Mouse (Mus musculus) MEL (cell line): ENCODE measurements at regions not wholly inside any gene's neighbourhood (a gene's known extent, or its start where the extent isn't known, plus 50 kb on each side); places are given as distances from the start of the nearest gene placed in this dataset.
A peak's percentile ranks its signal among the peaks of the same experiment; 100 is the strongest.

Experiments
- DNase-seq: peaks from one replicate; pipeline ENCODE4 v3.0.0; 2011; ENCODE audit warnings: low read depth, low spot score
- H3K27ac ChIP-seq: 2 replicates; pipeline ENCODE4 v1.5.1; 2012; ENCODE audit warnings: low read depth, mild to moderate bottlenecking, control low read depth, low read length, moderate library complexity; ENCODE audit not compliant: control insufficient read depth
- H3K27me3 ChIP-seq, 2 experiments: fragments of 150-350 bp in 1 of 2; sonication (generic) in 1 of 2; 2 replicates each; pipeline ENCODE4 v1.6.1; 2012; ENCODE audit warnings: low read length in 2 of 2, mild to moderate bottlenecking in 2 of 2, improper control_type of control experiment in 1 of 2, moderate library complexity in 1 of 2; ENCODE audit not compliant: insufficient read depth in 2 of 2, control insufficient read depth in 1 of 2
- H3K36me3 ChIP-seq, 2 experiments: 2 replicates each; pipeline ENCODE4 v1.6.1; 2012 to 2014; ENCODE audit warnings: low read length in 2 of 2, improper control_type of control experiment in 1 of 2, inconsistent platforms in 1 of 2, mild to moderate bottlenecking in 1 of 2; ENCODE audit not compliant: insufficient read depth in 2 of 2, control insufficient read depth in 1 of 2
- H3K4me1 ChIP-seq, 2 experiments: fragments of 150-350 bp in 1 of 2; sonication (generic) in 1 of 2; 2 replicates each; pipeline ENCODE4 v1.6.1; 2012; ENCODE audit warnings: low read length in 2 of 2, improper control_type of control experiment in 1 of 2, mild to moderate bottlenecking in 1 of 2; ENCODE audit not compliant: insufficient read depth in 2 of 2, control insufficient read depth in 1 of 2
- H3K4me3 ChIP-seq, 2 experiments: fragments of 150-350 bp in 1 of 2; sonication (generic) in 1 of 2; 2 replicates each; pipeline ENCODE4 v1.5.1; 2012; ENCODE audit warnings: low read depth in 2 of 2, low read length in 2 of 2, mild to moderate bottlenecking in 2 of 2, moderate library complexity in 2 of 2, control low read depth in 1 of 2, improper control_type of control experiment in 1 of 2; ENCODE audit not compliant: control insufficient read depth in 1 of 2, insufficient read depth in 1 of 2
- H3K79me2 ChIP-seq: 2 replicates; pipeline ENCODE4 v1.6.1; 2012; ENCODE audit warnings: mild to moderate bottlenecking, low read length, moderate library complexity; ENCODE audit not compliant: control insufficient read depth, poor library complexity, insufficient read depth
- H3K9ac ChIP-seq: 2 replicates; pipeline ENCODE4 v1.6.1; 2012; ENCODE audit warnings: low read depth, mild to moderate bottlenecking, control low read depth, low read length, moderate library complexity; ENCODE audit not compliant: control insufficient read depth, poor library complexity, severe bottlenecking
- H3K9me3 ChIP-seq: fragments of 150-350 bp; sonication (generic); replicated peaks from 2 replicates; pipeline ENCODE4 v1.6.1; 2012; ENCODE audit warnings: mild to moderate bottlenecking, low read length, improper control_type of control experiment, moderate library complexity; ENCODE audit not compliant: insufficient read depth
- BHLHE40 ChIP-seq: IDR thresholded peaks from 2 replicates; pipeline ENCODE4 v1.6.1; 2012; ENCODE audit warnings: low read depth, mild to moderate bottlenecking, inconsistent platforms, low read length, improper control_type of control experiment, borderline replicate concordance
- CHD1 ChIP-seq: IDR thresholded peaks from 2 replicates; pipeline ENCODE4 v1.6.1; 2012; ENCODE audit warnings: low read depth, mild to moderate bottlenecking, inconsistent platforms, low read length, improper control_type of control experiment
- CTCF ChIP-seq, 3 experiments: IDR thresholded peaks in 2 of 3; conservative IDR thresholded peaks in 1 of 3; 2 replicates each; pipeline ENCODE4 v1.5.1; 2011 to 2012; ENCODE audit warnings: low read length in 3 of 3, low read depth in 2 of 3, mild to moderate bottlenecking in 2 of 3, improper control_type of control experiment in 1 of 3, inconsistent platforms in 1 of 3, mixed read lengths in 1 of 3, moderate library complexity in 1 of 3; ENCODE audit not compliant: control insufficient read depth in 1 of 3, insufficient read depth in 1 of 3, poor library complexity in 1 of 3, severe bottlenecking in 1 of 3
- E2F4 ChIP-seq: IDR thresholded peaks from 2 replicates; pipeline ENCODE4 v1.6.1; 2011; ENCODE audit warnings: low read depth, low read length, improper control_type of control experiment, borderline replicate concordance
- ELF1 ChIP-seq: IDR thresholded peaks from 2 replicates; pipeline ENCODE4 v1.6.1; 2014; ENCODE audit warnings: low read depth, mild to moderate bottlenecking, inconsistent platforms, low read length, improper control_type of control experiment, moderate library complexity
- EP300 ChIP-seq, 2 experiments: IDR thresholded peaks; 2 replicates each; pipeline ENCODE4 v1.6.1; 2011; ENCODE audit warnings: improper control_type of control experiment in 2 of 2, low read length in 2 of 2, low read depth in 1 of 2, mild to moderate bottlenecking in 1 of 2
- ETS1 ChIP-seq: IDR thresholded peaks from 2 replicates; pipeline ENCODE4 v1.6.1; 2012; ENCODE audit warnings: low read depth, mild to moderate bottlenecking, inconsistent platforms, low read length, improper control_type of control experiment, moderate library complexity
- GABPA ChIP-seq: IDR thresholded peaks from 2 replicates; pipeline ENCODE4 v1.6.1; 2012; ENCODE audit warnings: low read depth, mild to moderate bottlenecking, inconsistent platforms, low read length, improper control_type of control experiment, moderate library complexity
- GATA1 ChIP-seq: IDR thresholded peaks from 2 replicates; pipeline ENCODE4 v1.6.1; 2011; ENCODE audit warnings: low read depth, low read length, improper control_type of control experiment
- HCFC1 ChIP-seq: IDR thresholded peaks from 2 replicates; pipeline ENCODE4 v1.6.1; 2012; ENCODE audit warnings: low read depth, mild to moderate bottlenecking, inconsistent platforms, low read length, improper control_type of control experiment, moderate library complexity
- JUND ChIP-seq: IDR thresholded peaks from 2 replicates; pipeline ENCODE4 v1.6.1; 2011; ENCODE audit warnings: low read depth, mild to moderate bottlenecking, improper control_type of control experiment, low read length
- KAT2A ChIP-seq: conservative IDR thresholded peaks from 2 replicates; pipeline ENCODE4 v1.6.1; 2012; ENCODE audit warnings: low read depth, low read length, improper control_type of control experiment, inconsistent platforms
- MAFK ChIP-seq: IDR thresholded peaks from 2 replicates; pipeline ENCODE4 v1.6.1; 2011; ENCODE audit warnings: low read depth, mild to moderate bottlenecking, low read length, improper control_type of control experiment, borderline replicate concordance
- MAX ChIP-seq: IDR thresholded peaks from 2 replicates; pipeline ENCODE4 v1.6.1; 2011; ENCODE audit warnings: low read length, improper control_type of control experiment
- MAZ ChIP-seq: IDR thresholded peaks from 2 replicates; pipeline ENCODE4 v1.6.1; 2012; ENCODE audit warnings: low read depth, mild to moderate bottlenecking, inconsistent platforms, low read length, improper control_type of control experiment
- MEF2A ChIP-seq: IDR thresholded peaks from 2 replicates; pipeline ENCODE4 v1.6.1; 2014; ENCODE audit warnings: low read depth, mild to moderate bottlenecking, inconsistent platforms, low read length, improper control_type of control experiment; ENCODE audit not compliant: poor library complexity, insufficient replicate concordance, severe bottlenecking; ENCODE audit errors: extremely low read depth
- MXI1 ChIP-seq: IDR thresholded peaks from 2 replicates; pipeline ENCODE4 v1.6.1; 2011; ENCODE audit warnings: mild to moderate bottlenecking, low read depth, low read length, improper control_type of control experiment
- MYB ChIP-seq: IDR thresholded peaks from 2 replicates; pipeline ENCODE4 v1.6.1; 2011; ENCODE audit warnings: mild to moderate bottlenecking, low read depth, low read length, improper control_type of control experiment
- MYC ChIP-seq: IDR thresholded peaks from 2 replicates; pipeline ENCODE4 v1.6.1; 2011; ENCODE audit warnings: low read depth, mild to moderate bottlenecking, low read length, improper control_type of control experiment, moderate library complexity
- NELFE ChIP-seq: IDR thresholded peaks from 2 replicates; pipeline ENCODE4 v1.6.1; 2011; ENCODE audit warnings: low read depth, low read length, improper control_type of control experiment
- NRF1 ChIP-seq: IDR thresholded peaks from 2 replicates; pipeline ENCODE4 v1.6.1; 2014; ENCODE audit warnings: low read depth, mild to moderate bottlenecking, inconsistent platforms, low read length, improper control_type of control experiment, moderate library complexity; ENCODE audit not compliant: poor library complexity, insufficient read depth, severe bottlenecking
- POLR2A ChIP-seq, 2 experiments: IDR thresholded peaks; 2 replicates each; pipeline ENCODE4 v1.6.1; 2011 to 2012; ENCODE audit warnings: low read length in 2 of 2, mild to moderate bottlenecking in 2 of 2, control low read depth in 1 of 2, improper control_type of control experiment in 1 of 2, low read depth in 1 of 2, moderate library complexity in 1 of 2; ENCODE audit not compliant: control insufficient read depth in 1 of 2, insufficient read depth in 1 of 2, poor library complexity in 1 of 2
- POLR2AphosphoS5 ChIP-seq: IDR thresholded peaks from 2 replicates; pipeline ENCODE4 v1.6.1; 2012; ENCODE audit warnings: low read depth, borderline replicate concordance, mild to moderate bottlenecking, inconsistent platforms, low read length, moderate library complexity, mixed read lengths
- RAD21 ChIP-seq: IDR thresholded peaks from 2 replicates; pipeline ENCODE4 v1.6.1; 2011; ENCODE audit warnings: mild to moderate bottlenecking, low read depth, low read length, improper control_type of control experiment
- RCOR1 ChIP-seq: IDR thresholded peaks from 2 replicates; pipeline ENCODE4 v1.6.1; 2012; ENCODE audit warnings: low read depth, mild to moderate bottlenecking, inconsistent platforms, low read length, improper control_type of control experiment
- SIN3A ChIP-seq: IDR thresholded peaks from 2 replicates; pipeline ENCODE4 v1.6.1; 2012; ENCODE audit warnings: low read length, improper control_type of control experiment, inconsistent platforms
- SMC3 ChIP-seq: IDR thresholded peaks from 2 replicates; pipeline ENCODE4 v1.6.1; 2011; ENCODE audit warnings: low read depth, low read length, improper control_type of control experiment
- TAL1 ChIP-seq: IDR thresholded peaks from 2 replicates; pipeline ENCODE4 v1.6.1; 2012; ENCODE audit warnings: mild to moderate bottlenecking, inconsistent platforms, low read length, moderate library complexity, mixed read lengths
- TBP ChIP-seq: IDR thresholded peaks from 2 replicates; pipeline ENCODE4 v1.8.0; 2011; ENCODE audit warnings: low read depth, low read length, improper control_type of control experiment
- TCF12 ChIP-seq: IDR thresholded peaks from 2 replicates; pipeline ENCODE4 v1.6.1; 2014; ENCODE audit warnings: low read depth, mild to moderate bottlenecking, inconsistent platforms, low read length, improper control_type of control experiment, moderate library complexity
- UBTF ChIP-seq: IDR thresholded peaks from 2 replicates; pipeline ENCODE4 v1.6.1; 2012; ENCODE audit warnings: low read depth, mild to moderate bottlenecking, inconsistent platforms, low read length, improper control_type of control experiment, moderate library complexity, borderline replicate concordance; ENCODE audit not compliant: insufficient read depth
- USF1 ChIP-seq: IDR thresholded peaks from 2 replicates; pipeline ENCODE4 v1.6.1; 2014; ENCODE audit warnings: low read depth, mild to moderate bottlenecking, inconsistent platforms, low read length, improper control_type of control experiment, moderate library complexity
- USF2 ChIP-seq, 2 experiments: IDR thresholded peaks; 2 replicates each; pipeline ENCODE4 v1.6.1; 2011 to 2012; ENCODE audit warnings: improper control_type of control experiment in 2 of 2, low read length in 2 of 2, borderline replicate concordance in 1 of 2, inconsistent platforms in 1 of 2, low read depth in 1 of 2, mild to moderate bottlenecking in 1 of 2; ENCODE audit not compliant: insufficient read depth in 1 of 2
- ZC3H11A ChIP-seq: IDR thresholded peaks from 2 replicates; pipeline ENCODE4 v1.6.1; 2012; ENCODE audit warnings: low read depth, mild to moderate bottlenecking, inconsistent platforms, low read length, improper control_type of control experiment
- ZKSCAN1 ChIP-seq: IDR thresholded peaks from 2 replicates; pipeline ENCODE4 v1.6.1; 2012; ENCODE audit warnings: low read depth, mild to moderate bottlenecking, inconsistent platforms, low read length, improper control_type of control experiment, moderate library complexity
- ZMIZ1 ChIP-seq: IDR thresholded peaks from 2 replicates; pipeline ENCODE4 v1.6.1; 2012; ENCODE audit warnings: low read depth, mild to moderate bottlenecking, inconsistent platforms, low read length, improper control_type of control experiment, moderate library complexity
- ZNF384 ChIP-seq: IDR thresholded peaks from 2 replicates; pipeline ENCODE4 v1.6.1; 2012; ENCODE audit warnings: low read depth, mild to moderate bottlenecking, inconsistent platforms, low read length, improper control_type of control experiment

DNA sequence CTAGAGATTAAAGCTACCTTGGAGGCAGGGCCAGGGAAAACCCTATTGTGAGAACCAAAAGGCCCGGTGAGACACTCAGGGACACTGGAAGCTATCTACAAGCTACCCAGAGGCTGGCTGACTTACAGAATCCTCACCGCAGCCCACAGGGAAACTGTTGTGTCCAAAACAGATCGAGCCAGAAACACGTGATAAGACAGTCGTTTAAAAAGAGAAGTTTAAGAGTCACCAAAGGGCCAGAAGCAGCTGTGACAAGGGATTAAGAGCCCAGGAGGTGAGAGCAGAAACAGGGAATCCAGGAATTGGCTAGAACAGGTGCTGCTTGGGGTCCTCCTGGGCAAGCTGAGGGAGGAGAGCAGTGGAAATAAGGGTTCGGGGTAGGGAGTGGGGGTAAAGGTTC, 73.2 kb upstream of the Eif4g2 start:
- peaks cover 5 to 15% of the 10 kb centered on the region in 2 experiments for H3K4me1 ChIP-seq
- H3K27me3 ChIP-seq = no peaks in the 10 kb centered on the region
- H3K9me3 ChIP-seq = no peaks in the 10 kb centered on the region
- no peaks in the 10 kb centered on the region; the same call in 1 of the 2 replicates for H3K79me2 ChIP-seq
- peaks cover 0 to 11% of the 10 kb centered on the region in 2 experiments; a peak in 2 of 4 replicates for H3K36me3 ChIP-seq
- peak overlapping the region; percentile 79 for H3K27ac ChIP-seq
- peak; percentile 86 for DNase-seq
- H3K9ac ChIP-seq = peak overlapping the region; percentile 73
- H3K4me3 ChIP-seq = peak overlapping the region; percentile 54 to 78
- TF ChIP-seq EP300 (IDR thresholded peaks at IDR 0.05; ENCODE audit: low read depth in 1 of 2, low read length in 2 of 2) = peak; percentile 54 to 85; a peak in 3 of 4 replicates
- TF ChIP-seq NELFE = no peak
- TF ChIP-seq POLR2A (IDR thresholded peaks at IDR 0.05; ENCODE audit: control insufficient read depth in 1 of 2, insufficient read depth in 1 of 2, low read depth in 1 of 2, low read length in 2 of 2, poor library complexity in 1 of 2) = peak in 1 of 2 experiments; percentile 48; a peak in 1 of 4 replicates
- TF ChIP-seq NRF1 = no peak
- TF ChIP-seq TBP = peak; percentile 45; the same call in 1 of the 2 replicates
- TF ChIP-seq GABPA = no peak
- TF ChIP-seq ZKSCAN1 = no peak
- no peak for TF ChIP-seq MAFK
- no peak for TF ChIP-seq JUND
- TF ChIP-seq BHLHE40 = peak; percentile 74
- no peak for TF ChIP-seq MEF2A
- TF ChIP-seq KAT2A = no peak
- TF ChIP-seq RCOR1 = no peak
- no peak for TF ChIP-seq ZNF384
- TF ChIP-seq TCF12 = peak; percentile 67; the same call in 1 of the 2 replicates
- no peak for TF ChIP-seq CHD1
- peak; percentile 74 for TF ChIP-seq ETS1
- no peak for TF ChIP-seq RAD21
- no peak for TF ChIP-seq CTCF (IDR thresholded peaks at IDR 0.05 in 2 of 3, conservative IDR thresholded peaks at IDR 0.05 in 1 of 3; ENCODE audit: control insufficient read depth in 1 of 3, insufficient read depth in 1 of 3, low read depth in 2 of 3, low read length in 3 of 3, poor library complexity in 1 of 3, severe bottlenecking in 1 of 3)
- TF ChIP-seq GATA1 = no peak
- no peak for TF ChIP-seq MAZ
- TF ChIP-seq POLR2AphosphoS5 = no peak
- TF ChIP-seq USF1 = peak; percentile 81
- no peak for TF ChIP-seq MYC
- no peak for TF ChIP-seq SMC3
- no peak for TF ChIP-seq ELF1
- TF ChIP-seq ZC3H11A = no peak
- no peak for TF ChIP-seq USF2 (IDR thresholded peaks at IDR 0.05; ENCODE audit: borderline replicate concordance in 1 of 2, insufficient read depth in 1 of 2, low read depth in 1 of 2, low read length in 2 of 2)
- peak; percentile 87 for TF ChIP-seq MXI1
- TF ChIP-seq UBTF = no peak
- TF ChIP-seq TAL1 = peak; percentile 54; the same call in 1 of the 2 replicates
- TF ChIP-seq MAX = peak; percentile 80
- no peak for TF ChIP-seq HCFC1
- no peak for TF ChIP-seq E2F4
- peak; percentile 63; the same call in 1 of the 2 replicates for TF ChIP-seq SIN3A
- peak; percentile 73; the same call in 1 of the 2 replicates for TF ChIP-seq MYB
- TF ChIP-seq ZMIZ1 = no peak
